Mouse (Mus musculus): ENCODE measurements at regions not wholly inside any gene's neighbourhood (a gene's known extent, or its start where the extent isn't known, plus 50 kb on each side); places are given as distances from the start of the nearest gene placed in this dataset.
A peak's percentile ranks its signal among the peaks of the same experiment; 100 is the strongest.

- no peak for DNase-seq (ENCODE audit: low read depth, low spot score)
These were observed 56.8 kb downstream of the Odc1 start for GRCm38 (mm10) chr12:17601245-17602023.

DNA sequence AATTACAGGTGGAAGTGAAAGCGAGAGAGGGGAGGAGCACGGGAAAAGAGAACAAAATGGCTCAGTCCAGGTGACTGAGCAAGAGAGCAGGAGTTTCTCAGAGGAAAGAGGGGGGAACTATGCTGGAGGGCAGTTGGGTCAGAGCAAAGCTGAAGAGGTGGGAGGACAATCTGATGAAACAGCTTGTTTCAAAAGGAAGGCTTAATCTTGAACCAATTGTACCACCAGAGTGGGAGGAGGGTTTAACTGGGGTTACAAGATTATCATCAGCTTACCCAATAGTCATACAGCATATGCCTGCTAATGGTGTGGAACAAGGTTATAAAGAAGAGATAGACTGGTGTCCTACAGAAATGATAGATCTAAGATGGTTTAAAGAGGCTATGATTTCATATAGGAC is 59.0 kb downstream of the Odc1 start:
- DNase-seq (ENCODE audit: low read depth, low spot score): no peak

GRCm38 (mm10) chr12:17610384-17610783 is 65.8 kb downstream of the Odc1 start:
- no peak for DNase-seq (ENCODE audit: low read depth, low spot score)

GRCm38 (mm10) chr12:17611988-17612387 is 67.4 kb downstream of the Odc1 start:
- DNase-seq (ENCODE audit: low read depth, low spot score): peak; percentile 5

GRCm38 (mm10) chr12:17618300-17618699 is 72.4 kb upstream of the Hpcal1 start:
- DNase-seq (ENCODE audit: low read depth, low spot score): no peak

DNA sequence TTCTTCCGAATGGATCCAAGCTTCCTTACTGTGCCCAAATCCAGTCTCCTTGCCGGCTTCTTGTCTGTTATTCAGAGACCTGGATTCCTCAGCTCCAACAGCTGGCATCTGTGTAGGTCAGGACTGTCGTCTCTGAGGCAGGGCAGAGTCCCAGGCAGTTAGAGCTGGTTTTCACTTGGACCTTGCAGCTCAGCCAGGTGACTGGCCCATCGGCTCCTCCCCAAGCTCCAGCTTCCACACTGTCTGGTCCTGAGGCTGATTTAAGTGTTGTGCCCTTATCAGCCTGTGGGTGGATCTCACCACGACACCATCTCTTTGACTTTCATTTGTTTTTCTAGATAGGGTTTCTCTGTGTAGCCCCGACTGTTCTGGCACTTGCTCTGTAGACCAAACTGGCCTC is 70.4 kb upstream of the Hpcal1 start:
- DNase-seq (ENCODE audit: low read depth, low spot score): no peak

GRCm38 (mm10) chr12:17621487-17621888 is 69.2 kb upstream of the Hpcal1 start:
- peak; percentile 4 for DNase-seq (ENCODE audit: low read depth, low spot score)

DNA sequence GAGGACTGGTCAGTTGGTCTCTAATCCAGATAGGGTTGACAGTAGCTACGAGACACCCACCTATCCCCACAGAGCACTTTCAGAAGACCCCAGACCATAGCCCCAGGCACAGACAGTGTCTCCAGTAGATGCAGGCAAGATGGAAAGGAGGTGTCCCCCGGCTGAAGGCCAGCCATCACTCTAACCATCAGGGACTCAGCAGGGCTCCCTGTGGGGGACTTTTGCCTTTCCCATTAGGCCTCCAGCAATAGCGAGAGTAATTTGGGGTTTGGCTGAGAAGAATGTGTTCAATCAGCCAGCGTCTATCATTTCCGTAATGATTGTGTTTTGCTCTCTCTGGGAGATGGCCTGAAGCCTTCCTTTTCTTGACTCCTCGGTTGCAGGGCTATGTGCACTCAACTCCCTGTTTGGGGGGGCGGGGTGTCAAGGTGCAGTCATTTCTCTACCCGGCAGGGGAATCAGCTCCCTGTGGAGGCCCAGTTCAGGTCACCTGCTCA is 68.1 kb upstream of the Hpcal1 start:
- DNase-seq (ENCODE audit: low read depth, low spot score): no peak

- DNase-seq (ENCODE audit: low read depth, low spot score): no peak
These were observed 64.6 kb upstream of the Hpcal1 start for GRCm38 (mm10) chr12:17626043-17626442.

- DNase-seq (ENCODE audit: low read depth, low spot score): no peak
These were observed 59.5 kb upstream of the Hpcal1 start for GRCm38 (mm10) chr12:17631161-17631560.

- DNase-seq (ENCODE audit: low read depth, low spot score): no peak
These were observed 54.5 kb upstream of the Hpcal1 start for GRCm38 (mm10) chr12:17636146-17636545.

DNA sequence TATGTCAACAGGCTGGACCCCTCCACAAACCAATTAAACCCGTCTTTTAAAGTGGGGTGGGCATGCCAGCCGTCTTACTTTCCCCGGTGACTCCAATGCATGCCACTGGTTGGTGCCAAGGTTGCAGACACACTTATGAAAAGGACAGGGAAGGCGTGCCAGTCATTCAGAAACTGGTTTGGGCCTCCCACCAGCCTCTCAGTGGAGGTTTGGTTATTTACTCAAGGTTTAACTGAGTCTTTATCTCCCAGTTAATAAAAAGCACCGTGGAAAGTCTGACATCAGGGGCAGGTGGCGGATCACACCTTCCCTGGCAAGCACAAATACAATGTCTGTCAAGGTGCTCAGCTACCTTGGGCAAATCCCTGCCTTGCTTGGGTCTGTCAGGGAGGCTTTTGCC is 54.1 kb upstream of the Hpcal1 start:
- no peak for DNase-seq (ENCODE audit: low read depth, low spot score)
